Mouse (Mus musculus): ENCODE data around the gene Cbln1. TPM values are rescaled to one million over a fixed set of nuclear protein-coding genes. Genes with fewer than 3 reads are reported as not detected.

The Cbln1 gene
- 0.19 TPM in 1 of 2 replicates, not detected in the other for polyA plus RNA-seq (2014; fragmentation: Nextera tagmentation; extraction: Ambion mirVana)

DNA sequence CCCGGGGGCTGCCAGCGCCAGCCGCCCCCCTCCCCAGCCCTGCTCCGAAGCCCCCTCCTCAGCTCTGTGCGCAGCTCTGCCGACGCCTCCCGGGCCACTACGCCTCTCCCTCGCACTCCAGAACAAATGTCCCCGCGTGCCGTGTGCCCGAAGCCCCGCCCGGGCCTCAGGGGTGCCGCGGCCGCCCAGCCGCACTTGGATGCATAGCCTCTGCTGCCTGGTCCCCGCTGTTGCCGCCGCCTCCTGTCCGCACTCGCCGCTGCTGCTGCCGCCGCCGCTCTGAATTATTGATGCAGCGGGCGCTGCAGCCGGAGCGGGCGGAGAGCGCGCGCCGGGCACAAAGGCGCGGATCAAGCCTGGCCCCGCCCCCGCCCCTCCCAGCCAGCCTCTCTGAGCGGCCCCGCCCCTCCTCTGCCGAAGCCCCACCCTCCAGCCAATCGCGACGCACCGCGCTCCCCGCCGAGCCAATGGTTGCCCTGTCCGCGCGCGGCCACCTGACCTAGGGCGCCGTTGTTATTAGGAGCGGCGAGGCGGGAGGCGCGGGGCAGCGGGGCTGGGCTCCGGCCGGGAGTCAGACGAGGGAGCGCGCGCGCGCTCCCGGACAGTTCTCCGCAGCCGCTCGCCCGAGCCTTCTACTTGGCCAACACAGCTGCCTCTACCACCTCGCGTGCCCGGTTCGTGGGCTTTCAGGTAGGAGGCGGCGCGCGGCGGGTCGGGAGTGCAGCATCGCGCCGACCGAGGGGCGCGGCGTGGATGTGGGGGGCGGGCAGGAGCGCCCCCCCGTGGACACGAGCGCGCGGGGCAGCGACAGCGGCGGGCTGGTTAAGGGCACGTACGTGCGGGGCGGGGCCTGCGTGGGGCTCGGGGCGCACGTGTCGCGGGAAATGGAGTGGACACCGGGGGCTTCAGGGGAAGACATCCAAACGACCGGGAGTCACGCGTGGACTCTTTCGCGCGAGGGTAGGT, at the start of gene Cbln1:
Gene Cbln1, minus strand, starts transcription at position 339 of the 966 bp plus-strand sequence.
- peak within 1 kb of the TSS; percentile 46 for H3K4me3 ChIP-seq (ENCODE audit: low read length)
- no peak within 1 kb of the TSS for H3K27ac ChIP-seq (ENCODE audit: low read depth, low read length)
- H3K9ac ChIP-seq (ENCODE audit: low read depth, low read length), result peak within 1 kb of the TSS; percentile 45
- no peaks in the 10 kb centered on the region for H3K36me3 ChIP-seq (ENCODE audit: control insufficient read depth, insufficient read depth, low read length)
- ATAC-seq (ENCODE audit: low FRiP score, low TSS enrichment), result peak; percentile 97
- peak within 1 kb of the TSS; percentile 81 for H3K4me2 ChIP-seq (replicated peaks; ENCODE audit: low read depth, low read length)
- H3K27me3 ChIP-seq (ENCODE audit: control insufficient read depth, insufficient read depth, low read length), result peaks cover 91% of the 10 kb centered on the region
- H3K4me1 ChIP-seq (ENCODE audit: control insufficient read depth, insufficient read depth, low read length), result peaks cover 28% of the 10 kb centered on the region; the same call in 1 of the 2 replicates
- H3K9me3 ChIP-seq (ENCODE audit: control insufficient read depth, low read length), result no peaks in the 10 kb centered on the region
- 1% methylated on average over 93 of the region's 122 CpGs for WGBS

DNA sequence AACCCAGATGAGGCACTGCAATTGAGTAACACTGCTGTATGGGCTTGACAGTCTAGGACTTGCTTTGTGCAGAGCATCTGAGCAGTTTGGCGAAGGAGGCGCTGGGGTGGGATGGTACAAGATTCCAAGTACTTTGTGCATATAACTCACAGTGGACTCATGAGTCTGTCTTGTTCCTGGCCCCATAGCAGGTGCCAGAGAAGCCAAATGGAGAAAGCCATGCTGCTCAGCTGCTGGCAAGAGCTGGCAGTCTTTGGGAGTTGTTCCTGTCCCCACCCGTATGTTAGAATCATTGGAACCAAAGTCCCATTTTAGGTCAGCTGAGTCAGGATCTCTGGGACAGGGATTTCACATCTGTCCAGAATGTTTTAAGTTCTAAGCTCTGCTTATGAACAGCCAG, 44.7 kb upstream of the Cbln1 start:
- Histone ChIP-seq H3K4me1 (ENCODE audit: control insufficient read depth, insufficient read depth, low read length) (no peaks in the 10 kb centered on the region), H3K36me3 (ENCODE audit: control insufficient read depth, insufficient read depth, low read length) (no peaks in the 10 kb centered on the region), H3K4me3 (ENCODE audit: low read length) (no peak overlapping the region), H3K9ac (ENCODE audit: low read depth, low read length) (no peak overlapping the region), H3K9me3 (ENCODE audit: control insufficient read depth, low read length) (no peaks in the 10 kb centered on the region), H3K27me3 (ENCODE audit: control insufficient read depth, insufficient read depth, low read length) (no peaks in the 10 kb centered on the region), H3K4me2 (replicated peaks; ENCODE audit: low read depth, low read length) (no peak overlapping the region), H3K27ac (ENCODE audit: low read depth, low read length) (no peak overlapping the region)
- ATAC-seq (ENCODE audit: low FRiP score, low TSS enrichment), result no peak
- WGBS, result 91% methylated on average over 3 of the region's 3 CpGs

DNA sequence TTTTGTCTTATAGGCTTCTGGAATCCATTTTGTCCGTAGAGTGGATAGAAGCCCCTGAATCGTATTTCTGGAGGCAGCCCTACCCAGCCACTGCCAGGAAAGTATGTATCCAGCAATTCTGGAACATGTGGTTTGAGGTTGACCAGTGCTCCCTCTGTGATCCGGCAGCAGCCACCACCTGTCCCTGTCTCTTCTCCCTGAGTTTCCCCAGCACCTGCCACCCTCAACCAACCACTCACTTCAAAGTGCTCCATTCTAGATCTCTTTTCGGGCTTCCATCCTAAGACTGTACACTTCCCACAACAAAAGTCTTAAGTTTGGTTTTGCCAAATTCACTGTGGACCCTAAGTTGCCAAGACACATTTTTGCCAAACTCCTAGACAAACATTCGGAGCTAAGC, 41.4 kb upstream of the Cbln1 start:
- no peaks in the 10 kb centered on the region for H3K4me1 ChIP-seq (ENCODE audit: control insufficient read depth, insufficient read depth, low read length)
- ATAC-seq (ENCODE audit: low FRiP score, low TSS enrichment), result no peak
- no peak overlapping the region for H3K4me2 ChIP-seq (replicated peaks; ENCODE audit: low read depth, low read length)
- H3K27me3 ChIP-seq (ENCODE audit: control insufficient read depth, insufficient read depth, low read length), result no peaks in the 10 kb centered on the region
- no peak overlapping the region for H3K4me3 ChIP-seq (ENCODE audit: low read length)
- H3K27ac ChIP-seq (ENCODE audit: low read depth, low read length), result no peak overlapping the region
- WGBS, result 87% methylated on average over 5 of the region's 5 CpGs
- H3K9me3 ChIP-seq (ENCODE audit: control insufficient read depth, low read length), result no peaks in the 10 kb centered on the region
- no peak overlapping the region for H3K9ac ChIP-seq (ENCODE audit: low read depth, low read length)
- H3K36me3 ChIP-seq (ENCODE audit: control insufficient read depth, insufficient read depth, low read length), result no peaks in the 10 kb centered on the region

DNA sequence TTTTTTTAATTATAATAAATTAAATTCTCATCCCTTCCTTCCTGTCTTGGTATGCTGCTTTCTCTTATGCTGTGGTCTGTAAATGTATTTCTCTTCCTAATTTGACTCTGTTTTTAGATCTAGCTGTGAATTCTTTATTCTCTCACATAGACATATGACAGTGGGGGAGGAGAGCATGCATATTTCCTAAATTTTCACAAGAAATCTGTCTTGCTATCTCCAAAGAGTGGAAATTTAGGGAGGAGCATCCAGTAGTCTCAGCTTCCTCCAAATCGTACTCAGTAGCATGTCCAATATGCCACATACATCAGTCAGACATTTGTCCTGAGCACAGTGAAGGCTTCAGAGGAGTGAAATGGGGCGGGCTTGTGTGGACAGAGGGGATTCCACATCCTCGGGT, 40.9 kb upstream of the Cbln1 start:
- Histone ChIP-seq H3K4me3 (ENCODE audit: low read length) (no peak overlapping the region), H3K27me3 (ENCODE audit: control insufficient read depth, insufficient read depth, low read length) (no peaks in the 10 kb centered on the region), H3K9me3 (ENCODE audit: control insufficient read depth, low read length) (no peaks in the 10 kb centered on the region), H3K4me2 (replicated peaks; ENCODE audit: low read depth, low read length) (no peak overlapping the region), H3K4me1 (ENCODE audit: control insufficient read depth, insufficient read depth, low read length) (no peaks in the 10 kb centered on the region), H3K27ac (ENCODE audit: low read depth, low read length) (no peak overlapping the region), H3K9ac (ENCODE audit: low read depth, low read length) (no peak overlapping the region), H3K36me3 (ENCODE audit: control insufficient read depth, insufficient read depth, low read length) (no peaks in the 10 kb centered on the region)
- 89% methylated on average over 3 of the region's 3 CpGs for WGBS
- ATAC-seq (ENCODE audit: low FRiP score, low TSS enrichment), result no peak

DNA sequence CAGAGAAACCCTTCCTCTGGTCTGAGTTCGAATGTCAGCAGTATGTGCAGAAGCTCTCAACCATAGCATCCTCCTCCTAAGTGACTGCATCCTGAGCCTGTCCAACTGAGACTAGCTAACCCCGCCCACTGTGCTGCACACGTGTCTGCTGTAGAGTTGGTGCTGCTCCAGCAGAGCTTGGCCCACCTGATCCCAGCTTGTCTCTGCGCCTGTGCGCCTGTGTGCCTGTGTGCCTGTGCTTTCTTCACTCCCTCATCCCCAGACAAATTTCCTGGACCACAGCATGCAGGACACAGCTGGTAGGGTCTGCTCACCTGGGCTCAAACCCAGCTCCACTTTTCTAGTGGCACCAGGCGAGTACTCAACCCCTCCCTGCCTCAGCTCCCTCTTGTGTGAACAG, 40.2 kb upstream of the Cbln1 start:
- Histone ChIP-seq H3K4me3 (ENCODE audit: low read length) (no peak overlapping the region), H3K27ac (ENCODE audit: low read depth, low read length) (no peak overlapping the region), H3K4me2 (replicated peaks; ENCODE audit: low read depth, low read length) (no peak overlapping the region), H3K9ac (ENCODE audit: low read depth, low read length) (no peak overlapping the region), H3K9me3 (ENCODE audit: control insufficient read depth, low read length) (no peaks in the 10 kb centered on the region), H3K36me3 (ENCODE audit: control insufficient read depth, insufficient read depth, low read length) (no peaks in the 10 kb centered on the region), H3K27me3 (ENCODE audit: control insufficient read depth, insufficient read depth, low read length) (no peaks in the 10 kb centered on the region), H3K4me1 (ENCODE audit: control insufficient read depth, insufficient read depth, low read length) (no peaks in the 10 kb centered on the region)
- 86% methylated on average over 6 of the region's 6 CpGs for WGBS
- ATAC-seq (ENCODE audit: low FRiP score, low TSS enrichment), result no peak

DNA sequence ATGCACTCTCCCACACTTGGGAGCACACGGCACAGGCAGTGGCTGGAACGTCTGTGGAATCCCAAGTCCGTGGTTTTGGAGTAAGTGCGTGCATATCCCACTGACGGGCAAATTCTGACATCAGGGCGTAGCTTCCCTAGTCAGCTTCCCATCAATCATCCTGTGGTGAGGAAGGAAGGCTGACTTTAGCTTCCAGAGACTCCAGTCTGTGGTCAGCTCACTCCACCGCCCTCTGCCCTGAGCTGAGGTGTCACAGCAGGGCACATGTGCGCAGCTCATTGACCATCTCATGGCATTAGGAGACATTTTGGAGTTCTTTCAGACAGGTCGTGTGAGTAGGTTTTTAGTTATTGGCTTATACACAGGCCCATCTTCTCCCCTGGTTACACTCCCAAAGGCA, 34.6 kb upstream of the Cbln1 start:
- no peak for ATAC-seq (ENCODE audit: low FRiP score, low TSS enrichment)
- Histone ChIP-seq H3K4me1 (ENCODE audit: control insufficient read depth, insufficient read depth, low read length) (no peaks in the 10 kb centered on the region), H3K36me3 (ENCODE audit: control insufficient read depth, insufficient read depth, low read length) (no peaks in the 10 kb centered on the region), H3K9ac (ENCODE audit: low read depth, low read length) (no peak overlapping the region), H3K27ac (ENCODE audit: low read depth, low read length) (no peak overlapping the region), H3K4me2 (replicated peaks; ENCODE audit: low read depth, low read length) (no peak overlapping the region), H3K9me3 (ENCODE audit: control insufficient read depth, low read length) (no peaks in the 10 kb centered on the region), H3K4me3 (ENCODE audit: low read length) (no peak overlapping the region), H3K27me3 (ENCODE audit: control insufficient read depth, insufficient read depth, low read length) (no peaks in the 10 kb centered on the region)
- 26% methylated on average over 9 of the region's 9 CpGs for WGBS

DNA sequence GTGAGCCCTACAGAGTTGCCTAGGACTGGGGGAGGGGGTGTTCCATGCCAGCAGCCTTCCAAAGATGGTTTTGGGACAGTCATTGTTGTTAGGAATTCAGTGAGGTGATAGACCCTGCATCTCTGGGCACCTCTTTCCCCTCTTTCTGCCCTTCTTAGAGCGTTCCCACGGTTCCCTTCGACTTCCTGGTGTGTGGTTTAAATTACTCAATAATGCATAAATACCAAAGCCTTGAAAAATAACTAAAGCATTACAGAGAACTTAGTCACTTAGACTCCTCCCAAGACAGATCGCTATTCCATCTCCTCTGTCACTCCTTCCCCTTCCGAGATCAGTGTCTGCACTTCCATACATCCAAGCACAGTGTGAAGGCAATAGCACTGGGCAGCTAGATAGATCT, 32.0 kb upstream of the Cbln1 start:
- no peak for ATAC-seq (ENCODE audit: low FRiP score, low TSS enrichment)
- Histone ChIP-seq H3K4me2 (replicated peaks; ENCODE audit: low read depth, low read length) (no peak overlapping the region), H3K36me3 (ENCODE audit: control insufficient read depth, insufficient read depth, low read length) (no peaks in the 10 kb centered on the region), H3K9me3 (ENCODE audit: control insufficient read depth, low read length) (no peaks in the 10 kb centered on the region), H3K9ac (ENCODE audit: low read depth, low read length) (no peak overlapping the region), H3K27me3 (ENCODE audit: control insufficient read depth, insufficient read depth, low read length) (no peaks in the 10 kb centered on the region), H3K27ac (ENCODE audit: low read depth, low read length) (no peak overlapping the region), H3K4me3 (ENCODE audit: low read length) (no peak overlapping the region), H3K4me1 (ENCODE audit: control insufficient read depth, insufficient read depth, low read length) (no peaks in the 10 kb centered on the region)
- WGBS, result 79% methylated on average over 5 of the region's 5 CpGs

DNA sequence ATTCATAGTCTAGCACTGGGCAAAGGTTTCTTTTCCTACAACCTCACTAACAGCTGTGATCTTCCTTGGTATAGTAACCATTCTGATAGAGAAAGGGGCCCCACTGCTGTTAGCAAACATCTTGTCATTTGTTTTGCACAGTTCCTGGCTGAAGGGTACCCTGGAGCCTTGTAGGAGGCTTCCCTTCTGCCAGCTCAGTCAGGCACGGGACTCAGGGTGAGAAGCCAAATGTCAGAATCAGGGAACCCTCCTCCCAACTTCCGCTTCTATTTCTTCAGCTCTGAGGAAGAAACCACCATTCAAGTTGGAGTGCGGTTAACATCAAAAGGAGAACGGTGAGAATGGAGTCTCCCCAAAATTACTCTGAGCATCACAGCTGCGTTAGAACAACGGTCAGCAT, 30.3 kb upstream of the Cbln1 start:
- WGBS, result 52% methylated on average over 6 of the region's 6 CpGs
- no peak overlapping the region for H3K4me3 ChIP-seq (ENCODE audit: low read length)
- H3K27me3 ChIP-seq (ENCODE audit: control insufficient read depth, insufficient read depth, low read length), result no peaks in the 10 kb centered on the region
- H3K27ac ChIP-seq (ENCODE audit: low read depth, low read length), result no peak overlapping the region
- ATAC-seq (ENCODE audit: low FRiP score, low TSS enrichment), result no peak
- H3K36me3 ChIP-seq (ENCODE audit: control insufficient read depth, insufficient read depth, low read length), result no peaks in the 10 kb centered on the region
- H3K9ac ChIP-seq (ENCODE audit: low read depth, low read length), result no peak overlapping the region
- no peaks in the 10 kb centered on the region for H3K4me1 ChIP-seq (ENCODE audit: control insufficient read depth, insufficient read depth, low read length)
- no peaks in the 10 kb centered on the region for H3K9me3 ChIP-seq (ENCODE audit: control insufficient read depth, low read length)
- H3K4me2 ChIP-seq (replicated peaks; ENCODE audit: low read depth, low read length), result no peak overlapping the region

DNA sequence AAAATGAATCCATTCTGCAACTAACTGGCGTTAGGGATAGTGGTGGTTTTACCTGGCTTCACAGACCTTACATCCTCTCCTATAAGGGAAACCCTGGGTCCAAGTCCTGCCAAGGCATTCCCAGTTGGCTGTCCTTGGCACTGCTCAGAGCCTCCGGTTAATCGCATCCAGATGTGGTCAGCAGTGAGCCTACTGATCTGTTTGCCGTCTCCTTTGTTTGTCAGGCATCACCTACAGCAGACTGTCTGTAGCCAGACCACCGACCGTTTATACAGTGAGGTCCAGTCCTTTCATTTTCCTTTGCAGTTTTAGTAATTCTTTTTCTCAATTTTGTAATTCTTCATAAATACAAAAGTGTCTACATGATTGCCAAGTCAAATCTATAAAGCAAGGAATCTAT, 25.2 kb upstream of the Cbln1 start:
- no peak overlapping the region for H3K9ac ChIP-seq (ENCODE audit: low read depth, low read length)
- ATAC-seq (ENCODE audit: low FRiP score, low TSS enrichment), result no peak
- no peaks in the 10 kb centered on the region for H3K9me3 ChIP-seq (ENCODE audit: control insufficient read depth, low read length)
- H3K27me3 ChIP-seq (ENCODE audit: control insufficient read depth, insufficient read depth, low read length), result no peaks in the 10 kb centered on the region
- WGBS, result 83% methylated on average over 6 of the region's 6 CpGs
- H3K4me2 ChIP-seq (replicated peaks; ENCODE audit: low read depth, low read length), result no peak overlapping the region
- H3K27ac ChIP-seq (ENCODE audit: low read depth, low read length), result no peak overlapping the region
- H3K4me3 ChIP-seq (ENCODE audit: low read length), result no peak overlapping the region
- no peaks in the 10 kb centered on the region for H3K36me3 ChIP-seq (ENCODE audit: control insufficient read depth, insufficient read depth, low read length)
- no peaks in the 10 kb centered on the region for H3K4me1 ChIP-seq (ENCODE audit: control insufficient read depth, insufficient read depth, low read length)
